In the genomic region with DNA sequence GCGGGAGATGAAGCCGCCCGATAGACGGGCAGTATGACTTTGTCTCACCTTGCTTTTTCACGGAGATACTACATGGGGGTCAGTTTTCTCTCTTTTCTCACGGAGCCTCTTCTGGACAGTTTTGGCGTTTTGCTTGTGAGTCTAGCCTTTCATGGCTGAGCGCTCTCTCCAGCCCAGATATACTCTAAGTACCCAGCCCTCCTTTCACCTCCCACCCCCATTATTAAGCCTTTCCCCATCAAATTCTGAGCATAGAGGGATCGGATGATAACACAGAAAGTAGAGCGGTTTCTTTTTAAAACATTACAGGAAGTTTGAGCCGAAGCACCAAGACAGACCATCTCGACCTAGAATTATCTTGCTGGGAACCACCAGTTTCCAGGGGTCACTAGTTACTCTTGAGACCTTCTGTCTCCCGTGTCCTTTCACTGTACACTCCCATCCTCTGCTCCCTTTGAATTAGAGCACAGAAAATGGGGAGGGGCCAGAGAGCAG, we compare ENCODE assay signal across 8 mouse cellular contexts. TPM values are rescaled to one million over a fixed set of nuclear protein-coding genes. Genes with fewer than 3 reads are reported as not detected.
DNase-seq lines count a peak whose midpoint lies in the region; ATAC-seq and TF ChIP-seq lines count a peak whose summit lies in the region.

No protein-coding gene starts in this region.

- TF ChIP-seq CTCF in layer of hippocampus, adult 2 months (conservative IDR thresholded peaks at IDR 0.05) = no peak
- TF ChIP-seq CTCF in hindbrain, postnatal 0 days (IDR thresholded peaks at IDR 0.05; ENCODE audit: low read depth) = no peak
- TF ChIP-seq CTCF in midbrain, postnatal 0 days (IDR thresholded peaks at IDR 0.05) = no peak

- ATAC-seq in hindbrain, postnatal 0 days = no peak; the same call in 1 of the 2 replicates
- no peak for ATAC-seq in midbrain, postnatal 0 days (ENCODE audit: low FRiP score)
- no peak for ATAC-seq in erythroid progenitor cell, adult 5-6 weeks (replicated peaks; ENCODE audit: low FRiP score, poor library complexity, severe bottlenecking)

- peak overlapping the region; percentile 91 for H3K4me2 ChIP-seq in hindbrain, postnatal 0 days (ENCODE audit: low read depth, low read length)
- peak overlapping the region; percentile 94 for H3K4me2 ChIP-seq in midbrain, postnatal 0 days (ENCODE audit: low read depth, low read length, poor library complexity, severe bottlenecking)

- peak overlapping the region; percentile 63 for H3K9ac ChIP-seq in hindbrain, postnatal 0 days (replicated peaks; ENCODE audit: low read length)
- peak overlapping the region; percentile 67 for H3K9ac ChIP-seq in midbrain, postnatal 0 days (replicated peaks; ENCODE audit: low read length, poor library complexity, severe bottlenecking)

- no peaks in the 10 kb centered on the region for H3K36me3 ChIP-seq in embryonic facial prominence, embryonic 10.5 days (replicated peaks)
- H3K36me3 ChIP-seq in hindbrain, postnatal 0 days (ENCODE audit: insufficient read depth, low read length) = no peaks in the 10 kb centered on the region
- H3K36me3 ChIP-seq in midbrain, postnatal 0 days (ENCODE audit: insufficient read depth, low read length) = no peaks in the 10 kb centered on the region

- peaks cover 20% of the 10 kb centered on the region for H3K4me1 ChIP-seq in embryonic facial prominence, embryonic 10.5 days
- H3K4me1 ChIP-seq in hindbrain, postnatal 0 days (ENCODE audit: insufficient read depth, low read length) = no peaks in the 10 kb centered on the region
- peaks cover 2% of the 10 kb centered on the region; the same call in 1 of the 2 replicates for H3K4me1 ChIP-seq in midbrain, postnatal 0 days (ENCODE audit: insufficient read depth, low read length)

- no peaks in the 10 kb centered on the region for H3K9me3 ChIP-seq in embryonic facial prominence, embryonic 10.5 days
- no peaks in the 10 kb centered on the region for H3K9me3 ChIP-seq in hindbrain, postnatal 0 days (ENCODE audit: low read length)
- H3K9me3 ChIP-seq in midbrain, postnatal 0 days (ENCODE audit: low read length) = no peaks in the 10 kb centered on the region

- peak overlapping the region; percentile 74; the same call in 1 of the 2 replicates for H3K27ac ChIP-seq in layer of hippocampus, adult 2 months
- H3K27ac ChIP-seq in embryonic facial prominence, embryonic 10.5 days (replicated peaks) = peak overlapping the region; percentile 92
- peak overlapping the region; percentile 82 for H3K27ac ChIP-seq in hindbrain, postnatal 0 days
- H3K27ac ChIP-seq in midbrain, postnatal 0 days (ENCODE audit: low read depth, low read length) = no peak overlapping the region

- peaks cover 14% of the 10 kb centered on the region for H3K27me3 ChIP-seq in embryonic facial prominence, embryonic 10.5 days (replicated peaks; ENCODE audit: low read depth, poor library complexity, severe bottlenecking)
- H3K27me3 ChIP-seq in hindbrain, postnatal 0 days (ENCODE audit: insufficient read depth, low read length) = no peaks in the 10 kb centered on the region
- no peaks in the 10 kb centered on the region for H3K27me3 ChIP-seq in midbrain, postnatal 0 days (ENCODE audit: insufficient read depth, low read length)

- 2% methylated on average over 13 of the region's 13 CpGs for WGBS in embryonic facial prominence, embryonic 10.5 days
- WGBS in hindbrain, postnatal 0 days = 2% methylated on average over 13 of the region's 13 CpGs
- WGBS in midbrain, postnatal 0 days = 2% methylated on average over 13 of the region's 13 CpGs

- no peak for DNase-seq in layer of hippocampus, adult 2 months (ENCODE audit: low spot score in 2 of 2)
- DNase-seq in layer of hippocampus, postnatal 36 days = no peak
- no peak for DNase-seq in embryonic facial prominence, embryonic 10.5 days (ENCODE audit: low spot score)
- DNase-seq in hindbrain, postnatal 0 days (ENCODE audit: low spot score) = peak; percentile 37
- DNase-seq in midbrain, postnatal 0 days (ENCODE audit: low spot score) = peak; percentile 21
- DNase-seq in urinary bladder, postnatal 14 days (ENCODE audit: low spot score) = no peak
- no peak for DNase-seq in adipocyte (ENCODE audit: low spot score)

- H3K4me3 ChIP-seq in layer of hippocampus, adult 2 months = peak overlapping the region; percentile 77
- H3K4me3 ChIP-seq in embryonic facial prominence, embryonic 10.5 days = peak overlapping the region; percentile 75
- peak overlapping the region; percentile 76 for H3K4me3 ChIP-seq in hindbrain, postnatal 0 days (ENCODE audit: low read length)
- H3K4me3 ChIP-seq in midbrain, postnatal 0 days (ENCODE audit: low read depth, low read length) = peak overlapping the region; percentile 76

RNA-seq across cellular contexts. Expression of gene Pde5a, which starts 2.0 kb away (rescaled TPM):
- 10 to 100 TPM; 14.8 to 16.7 TPM for total RNA-seq in layer of hippocampus, adult 2 months (2021)
- total RNA-seq in layer of hippocampus, postnatal 36 days (2021) = 1 to 10 TPM; 9.1 to 9.6 TPM
- polyA plus RNA-seq in embryonic facial prominence, embryonic 10.5 days (2016; fragmentation: Nextera tagmentation; extraction: Ambion mirVana) = 3.2 and 3.8 TPM in 2 replicates
- 5.3 and 7.9 TPM in 2 replicates for total RNA-seq in hindbrain, postnatal 0 days (2014; rRNA removed)
- polyA plus RNA-seq in hindbrain, postnatal 0 days (2015; fragmentation: Nextera tagmentation; extraction: Ambion mirVana) = 1.7 and 2.2 TPM in 2 replicates
- total RNA-seq in midbrain, postnatal 0 days (2014; rRNA removed) = 5.5 and 7.7 TPM in 2 replicates
- 1.0 TPM in 2 replicates for polyA plus RNA-seq in midbrain, postnatal 0 days (2015; fragmentation: Nextera tagmentation; extraction: Ambion mirVana)
- 0.36 and 1.3 TPM in 2 replicates for total RNA-seq in erythroid progenitor cell, adult 5-6 weeks (2015; ENCODE audit: low replicate concordance)
- 0.39 TPM in 1 of 2 replicates, not detected in the other for total RNA-seq in erythroid progenitor cell, adult 5-6 weeks (2017; ENCODE audit: low replicate concordance)

Comparison
In these comparisons a context has a peak if more than half of its experiments do, and no peak if none do; other contexts are left out.
1. DNase-seq: peak in hindbrain, postnatal 0 days (single experiment) and midbrain, postnatal 0 days (single experiment); none in layer of hippocampus, adult 2 months (0 of 2), layer of hippocampus, postnatal 36 days (0 of 2), embryonic facial prominence, embryonic 10.5 days (single experiment), urinary bladder, postnatal 14 days (single experiment) and adipocyte (single experiment).
2. Peak in every context shown above with its lines, with median percentiles within 50 percentile points of each other: H3K4me3 ChIP-seq.